ENCODE assay signal across 16 mouse cellular contexts in genomic region chr16:28879636-28880306, GRCm38 (mm10). TPM values are rescaled to one million over a fixed set of nuclear protein-coding genes. Genes with fewer than 3 reads are reported as not detected.
"Had no signal": no experiment of that assay in that cellular context is flagged by ENCODE, and none has a peak within 500 bp of the region (broad histone marks: within the 10 kb centered on the region; RNA-seq: fewer than 3 reads in every experiment).

No protein-coding gene starts in this region.

- ATAC-seq: lung, postnatal 0 days; midbrain, embryonic 13.5 days had no signal

- DNase-seq: lung, adult 2 months; lung, postnatal 36 days; retina, postnatal 1 day; right cerebral cortex, postnatal 4 days; thymus, adult 2 months; thymus, postnatal 25 days had no signal

- H3K27me3 ChIP-seq: kidney, embryonic 15.5 days; liver, embryonic 15.5 days; midbrain, embryonic 13.5 days had no signal

- H3K27ac ChIP-seq: kidney, embryonic 15.5 days; left cerebral cortex, adult 2 months; limb, embryonic 10.5 days; liver, embryonic 15.5 days; midbrain, embryonic 13.5 days; neural tube, embryonic 13.5 days had no signal

- H3K9me3 ChIP-seq: kidney, embryonic 15.5 days; limb, embryonic 10.5 days; liver, embryonic 15.5 days; midbrain, embryonic 13.5 days; neural tube, embryonic 13.5 days had no signal

- H3K9ac ChIP-seq: kidney, embryonic 15.5 days; liver, embryonic 15.5 days; midbrain, embryonic 13.5 days; neural tube, embryonic 13.5 days had no signal

- H3K4me2 ChIP-seq: liver, embryonic 11.5 days; liver, embryonic 15.5 days; midbrain, embryonic 13.5 days had no signal

- H3K36me3 ChIP-seq: kidney, embryonic 15.5 days; limb, embryonic 10.5 days; liver, embryonic 15.5 days; midbrain, embryonic 13.5 days; neural tube, embryonic 13.5 days had no signal

- H3K4me3 ChIP-seq: kidney, embryonic 15.5 days; left cerebral cortex, adult 2 months; limb, embryonic 10.5 days; liver, embryonic 15.5 days; midbrain, embryonic 13.5 days; myocyte; neural tube, embryonic 13.5 days had no signal

RNA-seq across cellular contexts. Expression of gene Mb21d2, which starts 49.7 kb away (rescaled TPM):
- total RNA-seq: megakaryocyte progenitor cell, adult 5-6 weeks had no signal
